Mouse (Mus musculus) hindbrain, embryonic 15.5 days (tissue): ENCODE data around the gene Pecam1. TPM values are rescaled to one million over a fixed set of nuclear protein-coding genes. Genes with fewer than 3 reads are reported as not detected.
"Not testable (repeated sequence)": the region's sequence is repeated elsewhere in the genome, so short reads cannot be mapped to it uniquely, and the experiment has no call there.

Experiments used
- ATAC-seq: fragments of 200-750 bp; cut with Nextera tagmentation; 2 replicates; pipeline ENCODE4 v1.8.0; 2017; ENCODE audit warnings: low read depth, moderate number of reproducible peaks, moderate TSS enrichment; ENCODE audit not compliant: low FRiP score
- H3K27ac ChIP-seq: fragments of 300-500 bp; sonication (generic); replicated peaks from 2 replicates; pipeline ENCODE4 v1.5.1; 2015; ENCODE audit warnings: mild to moderate bottlenecking, inconsistent platforms
- H3K27me3 ChIP-seq: fragments of 300-500 bp; sonication (generic); 2 replicates; pipeline ENCODE4 v1.6.1; 2015; ENCODE audit warnings: control low read depth, inconsistent platforms
- H3K36me3 ChIP-seq: fragments of 300-500 bp; sonication (generic); 2 replicates; pipeline ENCODE4 v1.6.1; 2015; ENCODE audit warnings: control low read depth, inconsistent platforms
- H3K4me1 ChIP-seq: fragments of 300-500 bp; sonication (generic); replicated peaks from 2 replicates; pipeline ENCODE4 v1.6.1; 2015; ENCODE audit warnings: control low read depth, inconsistent platforms
- H3K4me2 ChIP-seq: fragments of 300-500 bp; sonication (generic); 2 replicates; pipeline ENCODE4 v1.6.1; 2015; ENCODE audit warnings: moderate library complexity, mild to moderate bottlenecking, inconsistent platforms
- H3K4me3 ChIP-seq: fragments of 300-500 bp; sonication (generic); 2 replicates; pipeline ENCODE4 v1.5.1; 2015; ENCODE audit warnings: mild to moderate bottlenecking, inconsistent platforms
- H3K9ac ChIP-seq: fragments of 300-500 bp; sonication (generic); 2 replicates; pipeline ENCODE4 v1.6.1; 2015; ENCODE audit warnings: inconsistent platforms
- H3K9me3 ChIP-seq: fragments of 300-500 bp; sonication (generic); 2 replicates; pipeline ENCODE4 v1.6.1; 2016; ENCODE audit warnings: control low read depth, inconsistent platforms
- WGBS: fragments of 180-500 bp; shearing (Covaris S2); methylation state at CpG from one replicate; pipeline ENCODE4 v1.1.7; 2015; 5-methylcytosine and 5-hydroxymethylcytosine counted together
- polyA plus RNA-seq: library from polyadenylated mRNA; unstranded; fragments of >200 nt; fragmentation: Nextera tagmentation; extraction: Ambion mirVana; gene quantifications from 2 replicates; pipeline ENCODE4 v1.2.1, GENCODE M21; 2015

Pecam1 gene
- polyA plus RNA-seq, 1 experiment from 2014 or later, result 17.6 TPM

DNA sequence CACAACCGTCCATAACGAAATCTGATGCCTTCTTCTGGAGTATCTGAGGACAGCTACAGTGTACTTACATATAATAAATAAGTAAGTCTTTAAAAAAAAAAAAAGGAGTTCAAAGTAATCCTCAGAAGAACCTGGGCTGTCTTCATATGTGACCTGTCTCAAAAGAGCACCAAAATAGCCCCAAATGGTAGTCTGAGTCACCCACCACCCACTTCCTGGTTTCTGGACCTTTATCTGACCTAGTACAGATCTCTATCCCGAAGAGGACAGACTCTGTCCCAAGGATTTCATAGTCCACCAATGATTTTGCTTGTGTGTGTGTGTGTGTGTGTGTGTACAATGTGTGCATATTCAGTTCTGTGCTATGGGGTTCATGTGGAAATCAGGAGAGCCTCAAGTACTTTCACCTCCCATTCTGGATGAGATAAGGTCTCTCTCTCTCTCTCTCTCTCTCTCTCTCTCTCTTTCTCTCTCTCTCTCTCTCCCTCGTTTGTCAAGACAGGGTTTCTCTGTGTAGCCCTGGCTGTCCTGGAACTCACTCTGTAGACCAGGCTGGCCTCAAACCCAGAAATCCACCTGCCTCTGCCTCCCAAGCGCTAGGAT, 93.4 kb downstream of the Pecam1 start:
- not testable (repeated sequence) for H3K9me3 ChIP-seq, ATAC-seq
- WGBS, result 92% methylated on average over 5 of the region's 5 CpGs

DNA sequence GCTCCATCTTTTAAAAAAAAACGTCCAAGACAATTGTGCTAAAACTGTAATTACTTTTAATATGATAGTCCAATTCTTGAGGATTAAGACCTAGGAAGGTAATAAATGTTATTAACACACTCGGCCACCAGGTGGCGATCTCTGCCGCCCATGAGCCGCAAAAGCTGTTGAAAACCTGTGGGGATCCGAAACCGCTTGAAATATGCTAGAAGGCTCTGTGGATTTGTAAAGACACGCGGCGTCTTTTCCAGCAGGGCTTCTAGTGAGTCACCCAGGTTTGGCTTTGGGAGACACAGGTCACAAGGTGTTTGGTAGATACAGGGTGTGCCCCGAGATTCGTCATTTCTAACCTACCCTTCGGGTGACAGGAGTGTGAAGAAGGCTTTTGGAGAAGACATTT, 102.1 kb downstream of the Pecam1 start:
- no peak for ATAC-seq
- no peak overlapping the region for H3K27ac ChIP-seq
- H3K9ac ChIP-seq, result no peak overlapping the region
- no peaks in the 10 kb centered on the region for H3K27me3 ChIP-seq
- H3K4me3 ChIP-seq, result no peak overlapping the region
- H3K36me3 ChIP-seq, result no peaks in the 10 kb centered on the region
- WGBS, result 23% methylated on average over 13 of the region's 13 CpGs
- no peaks in the 10 kb centered on the region for H3K4me1 ChIP-seq
- H3K4me2 ChIP-seq, result no peak overlapping the region
- no peaks in the 10 kb centered on the region for H3K9me3 ChIP-seq

More for the DNA sequence above, 93.4 kb downstream of the Pecam1 start:
- H3K4me3 ChIP-seq, H3K27ac ChIP-seq, H3K4me2 ChIP-seq, H3K9ac ChIP-seq, H3K27me3 ChIP-seq, H3K36me3 ChIP-seq: not testable (repeated sequence)
- peaks cover 36% of the 10 kb centered on the region for H3K4me1 ChIP-seq

DNA sequence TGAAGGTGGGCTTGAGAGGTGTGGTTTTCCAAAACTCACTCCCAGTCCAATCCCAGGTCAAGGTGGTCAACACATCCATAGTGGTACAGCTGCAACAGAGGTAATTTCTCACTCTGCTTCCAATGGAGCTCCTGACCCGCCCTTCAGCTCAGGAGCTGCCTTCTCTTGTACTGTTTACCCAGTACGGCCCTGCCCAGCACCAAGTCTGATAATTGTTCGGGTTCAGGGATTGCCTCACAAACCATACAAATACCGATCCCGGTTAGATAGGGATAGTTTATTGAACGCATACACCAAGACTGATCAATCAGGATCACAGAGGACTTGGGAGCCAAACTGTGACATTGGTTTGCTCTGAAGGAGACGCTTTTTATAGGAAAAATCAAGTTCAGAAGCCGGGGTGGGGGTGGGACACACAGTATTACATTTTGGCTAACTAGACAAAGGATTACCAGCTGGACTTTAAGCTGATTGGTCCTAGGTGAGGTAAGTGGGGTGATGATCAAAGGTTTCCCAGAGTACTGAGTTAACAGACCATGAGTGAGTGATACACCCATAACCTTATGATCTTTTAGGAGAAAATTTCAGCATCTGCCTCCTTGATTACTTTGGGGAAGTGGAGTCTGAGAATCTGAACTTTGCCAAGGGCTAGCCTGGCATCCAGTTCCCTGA, 107.3 kb downstream of the Pecam1 start:
- Histone ChIP-seq H3K4me2 (no peak overlapping the region), H3K27ac (no peak overlapping the region), H3K27me3 (no peaks in the 10 kb centered on the region), H3K36me3 (no peaks in the 10 kb centered on the region), H3K4me1 (peaks cover 14% of the 10 kb centered on the region), H3K9me3 (no peaks in the 10 kb centered on the region), H3K4me3 (no peak overlapping the region), H3K9ac (no peak overlapping the region)
- WGBS, result 80% methylated on average over 8 of the region's 8 CpGs
- ATAC-seq, result no peak

DNA sequence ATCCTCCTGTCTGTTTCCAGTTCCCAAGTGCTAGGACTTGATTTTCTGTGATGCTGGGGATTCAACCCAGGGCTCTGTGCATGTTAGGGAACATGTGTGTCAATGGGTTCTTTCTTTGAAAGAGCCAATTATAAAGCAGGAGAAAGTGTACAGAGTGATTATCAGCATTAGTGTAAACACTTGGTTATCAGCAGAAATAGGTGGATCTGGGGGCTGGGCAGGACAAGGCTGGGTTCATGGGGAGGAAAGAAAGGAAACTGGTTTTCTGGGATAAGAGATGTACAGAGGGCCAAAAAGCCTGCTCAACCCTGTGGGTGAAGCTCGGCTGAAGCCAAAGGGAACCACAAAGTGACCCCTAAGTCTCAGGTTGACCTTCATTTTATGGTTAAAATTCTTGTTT, 108.8 kb downstream of the Pecam1 start:
- Histone ChIP-seq H3K27ac (no peak overlapping the region), H3K4me2 (no peak overlapping the region), H3K4me1 (peaks cover 19% of the 10 kb centered on the region), H3K4me3 (no peak overlapping the region), H3K9me3 (no peaks in the 10 kb centered on the region), H3K27me3 (no peaks in the 10 kb centered on the region), H3K9ac (no peak overlapping the region), H3K36me3 (no peaks in the 10 kb centered on the region)
- WGBS, result 74% methylated on average over 1 of the region's 1 CpGs
- ATAC-seq, result no peak

DNA sequence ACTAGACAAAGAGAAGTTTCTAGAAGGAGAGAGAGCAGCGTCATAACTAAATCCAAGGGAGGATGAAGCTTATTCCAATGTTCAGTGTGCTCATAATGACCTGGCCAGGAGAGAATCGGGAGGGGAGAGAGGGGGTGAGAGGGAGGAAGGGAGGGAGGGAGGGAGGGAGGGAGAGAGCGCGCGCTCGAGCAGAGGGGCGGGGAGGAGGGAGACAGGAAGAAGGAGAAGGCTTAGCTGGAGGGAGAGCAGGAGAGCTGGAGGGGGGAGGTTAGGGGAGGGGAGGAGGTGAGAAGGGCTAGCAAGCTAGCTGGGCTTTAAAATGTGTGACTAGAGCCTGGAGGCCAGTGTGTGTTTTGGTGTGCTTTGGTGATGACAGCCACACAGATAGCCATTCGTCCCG, 110.4 kb downstream of the Pecam1 start:
- no peaks in the 10 kb centered on the region for H3K36me3 ChIP-seq
- peaks cover 19% of the 10 kb centered on the region for H3K4me1 ChIP-seq
- no peak overlapping the region for H3K9ac ChIP-seq
- 23% methylated on average over 9 of the region's 9 CpGs for WGBS
- no peak overlapping the region for H3K27ac ChIP-seq
- no peak overlapping the region for H3K4me2 ChIP-seq
- H3K27me3 ChIP-seq, result no peaks in the 10 kb centered on the region
- no peaks in the 10 kb centered on the region for H3K9me3 ChIP-seq
- ATAC-seq, result no peak
- no peak overlapping the region for H3K4me3 ChIP-seq

DNA sequence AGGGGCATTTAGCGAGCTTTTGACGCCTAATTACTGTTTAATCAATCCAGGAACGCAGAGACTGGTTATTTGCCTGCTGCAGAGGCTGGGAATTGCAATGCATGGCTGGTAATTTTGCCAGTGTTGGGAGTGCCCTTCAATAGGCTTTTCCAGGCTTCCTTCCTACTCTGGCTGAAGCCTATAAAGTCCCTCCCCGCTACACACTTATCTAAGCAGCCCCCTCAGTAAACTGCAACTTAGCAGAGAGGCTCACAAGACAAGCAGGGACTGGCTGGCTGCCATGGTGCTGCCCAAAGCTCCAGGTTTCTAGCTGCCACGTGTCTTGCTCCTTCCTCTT, 111.1 kb downstream of the Pecam1 start:
- no peaks in the 10 kb centered on the region for H3K9me3 ChIP-seq
- no peak overlapping the region for H3K27ac ChIP-seq
- no peak overlapping the region for H3K9ac ChIP-seq
- no peak for ATAC-seq
- H3K4me2 ChIP-seq, result no peak overlapping the region
- no peak overlapping the region for H3K4me3 ChIP-seq
- H3K36me3 ChIP-seq, result no peaks in the 10 kb centered on the region
- no peaks in the 10 kb centered on the region for H3K27me3 ChIP-seq
- H3K4me1 ChIP-seq, result peaks cover 19% of the 10 kb centered on the region
- 22% methylated on average over 5 of the region's 5 CpGs for WGBS

DNA sequence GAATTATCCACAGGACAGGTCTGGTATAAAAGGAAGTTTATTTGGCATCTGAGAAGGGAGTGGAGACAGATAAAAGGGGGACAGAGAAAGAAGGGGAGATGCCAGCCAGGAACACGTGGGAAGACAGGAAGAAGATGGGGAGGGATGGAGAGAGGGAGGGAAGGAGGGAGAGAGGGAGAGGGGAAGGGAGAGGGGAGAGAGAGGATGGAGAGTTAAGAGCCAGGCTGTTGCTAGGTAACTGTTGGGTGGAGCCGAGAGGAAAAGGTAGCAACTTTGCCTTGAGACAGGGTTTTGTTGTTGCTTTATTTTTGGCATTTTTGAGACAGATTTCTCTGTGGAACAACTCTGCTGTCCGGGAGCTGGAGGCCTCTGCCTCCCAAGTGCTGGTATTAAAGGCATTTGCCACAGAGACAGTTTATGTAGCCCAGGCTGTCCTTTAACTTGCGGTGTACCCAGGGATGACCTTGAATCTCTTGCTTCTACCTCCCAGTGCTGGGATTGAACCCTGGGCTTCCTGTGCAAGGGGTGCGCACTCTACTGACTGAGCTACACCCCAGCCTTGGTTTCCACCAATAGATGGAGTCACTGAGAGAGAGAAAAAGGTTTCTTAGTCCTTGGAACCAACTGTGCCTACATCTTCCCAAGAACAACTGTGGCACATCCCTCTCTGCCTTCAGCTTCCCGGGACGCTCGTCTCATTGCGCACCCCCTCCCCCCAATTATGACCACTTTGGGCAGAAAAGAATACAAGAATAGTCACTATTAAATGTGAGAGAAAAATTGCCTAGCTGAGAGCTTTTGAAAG, 111.7 kb downstream of the Pecam1 start:
- Histone ChIP-seq H3K27ac (no peak overlapping the region; the same call in 1 of the 2 replicates), H3K4me3 (no peak overlapping the region), H3K4me1 (peaks cover 19% of the 10 kb centered on the region), H3K9ac (no peak overlapping the region), H3K4me2 (no peak overlapping the region), H3K9me3 (no peaks in the 10 kb centered on the region), H3K27me3 (no peaks in the 10 kb centered on the region), H3K36me3 (no peaks in the 10 kb centered on the region)
- 35% methylated on average over 9 of the region's 9 CpGs for WGBS
- no peak for ATAC-seq

DNA sequence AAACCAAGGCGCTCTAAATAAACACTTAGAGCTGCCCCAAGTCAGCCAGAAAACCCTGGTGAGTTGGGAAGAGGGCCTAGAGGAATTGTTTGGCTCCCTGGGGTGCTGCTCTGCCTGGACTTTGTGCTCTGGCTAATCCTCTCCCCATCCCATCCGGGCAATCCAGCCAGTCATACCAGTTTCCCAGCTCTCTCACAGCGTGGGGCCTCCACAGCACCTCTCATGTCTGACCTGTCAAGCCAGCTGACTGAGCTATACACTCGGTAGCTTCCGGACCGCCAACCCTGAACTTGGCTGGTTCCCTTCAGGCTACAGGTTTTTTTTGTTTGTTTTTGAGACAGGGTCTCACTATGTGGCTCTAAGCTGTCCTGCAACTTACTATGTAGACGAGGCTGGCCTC, 112.7 kb downstream of the Pecam1 start:
- 16% methylated on average over 7 of the region's 7 CpGs for whole genome bisulfite sequencing
- no peak overlapping the region for H3K4me3 ChIP-seq
- H3K4me2 ChIP-seq, result no peak overlapping the region
- H3K4me1 ChIP-seq, result peaks cover 19% of the 10 kb centered on the region
- no peaks in the 10 kb centered on the region for H3K27me3 ChIP-seq
- no peak for ATAC-seq
- no peaks in the 10 kb centered on the region for H3K36me3 ChIP-seq
- no peak overlapping the region for H3K27ac ChIP-seq
- H3K9ac ChIP-seq, result no peak overlapping the region
- no peaks in the 10 kb centered on the region for H3K9me3 ChIP-seq

DNA sequence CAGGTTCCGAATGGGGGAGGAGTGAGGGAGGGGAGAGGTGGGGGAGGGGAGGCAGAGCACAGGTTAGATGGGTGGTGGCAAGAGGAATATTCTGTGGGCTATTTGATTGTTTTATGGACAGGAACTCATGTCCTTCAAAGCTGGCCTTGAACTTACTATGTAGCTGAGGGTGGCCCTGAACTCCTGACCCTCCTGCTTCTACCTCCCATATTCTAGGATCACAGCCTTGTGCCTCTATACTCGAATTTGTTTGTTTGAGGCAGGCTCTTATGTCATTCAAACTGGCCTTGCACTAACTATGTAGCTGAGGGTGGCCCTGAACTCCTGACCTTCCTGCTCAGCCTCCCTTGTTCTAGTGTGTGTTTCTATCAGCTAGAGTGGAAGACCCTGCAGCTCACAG, 114.5 kb downstream of the Pecam1 start:
- 57% methylated on average over 2 of the region's 2 CpGs for WGBS
- peaks cover 19% of the 10 kb centered on the region for H3K4me1 ChIP-seq
- H3K4me2 ChIP-seq, result no peak overlapping the region

DNA sequence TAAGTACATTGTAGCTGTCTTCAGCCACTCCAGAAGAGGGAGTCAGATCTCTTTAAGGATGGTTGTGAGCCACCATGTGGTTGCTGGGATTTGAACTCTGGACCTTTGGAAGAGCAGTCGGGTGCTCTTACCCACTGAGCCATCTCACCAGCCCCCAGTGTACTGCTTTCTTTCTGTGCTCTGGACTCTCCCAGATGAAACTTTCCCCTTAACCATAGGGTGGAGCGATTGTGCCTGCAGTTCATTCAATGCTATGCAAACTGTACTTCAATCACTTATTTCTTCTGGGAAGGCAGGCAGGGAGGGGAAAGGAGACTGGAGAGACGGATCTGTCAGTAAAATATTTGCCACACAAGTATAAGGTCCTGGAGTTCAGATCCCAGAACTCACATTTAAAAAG, 116.3 kb downstream of the Pecam1 start:
- H3K4me3 ChIP-seq, H3K27me3 ChIP-seq, H3K27ac ChIP-seq, H3K36me3 ChIP-seq, H3K9ac ChIP-seq, H3K9me3 ChIP-seq, H3K4me2 ChIP-seq, ATAC-seq: not testable (repeated sequence)
- WGBS, result 94% methylated on average over 3 of the region's 3 CpGs
- H3K4me1 ChIP-seq, result peaks cover 13% of the 10 kb centered on the region

More for the DNA sequence above, 114.5 kb downstream of the Pecam1 start:
- no peaks in the 10 kb centered on the region for H3K27me3 ChIP-seq
- H3K9ac ChIP-seq, result no peak overlapping the region
- H3K4me3 ChIP-seq, result no peak overlapping the region
- no peaks in the 10 kb centered on the region for H3K36me3 ChIP-seq
- ATAC-seq, result no peak
- no peaks in the 10 kb centered on the region for H3K9me3 ChIP-seq
- no peak overlapping the region for H3K27ac ChIP-seq

DNA sequence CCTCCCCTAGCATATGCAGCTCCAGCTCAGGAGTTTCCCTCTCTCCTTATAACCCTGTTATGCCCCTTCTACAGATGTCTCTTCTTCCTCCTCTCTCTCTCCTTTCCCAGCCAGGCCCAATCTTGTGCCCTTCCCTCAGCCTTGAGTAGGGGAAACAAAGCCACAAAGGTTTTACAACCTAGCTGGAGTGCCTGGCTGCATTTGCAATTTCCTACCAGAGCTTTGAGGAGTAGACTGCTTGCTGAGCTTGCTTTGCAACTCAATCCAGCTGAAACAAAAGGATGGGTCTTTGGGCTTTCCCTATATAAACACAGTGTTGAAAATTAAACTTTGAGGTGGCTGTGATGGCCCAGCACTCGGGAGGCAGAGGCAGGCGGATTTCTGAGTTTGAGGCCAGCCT, 117.0 kb downstream of the Pecam1 start:
- ATAC-seq, result no peak
- H3K4me3 ChIP-seq, result no peak overlapping the region
- H3K4me1 ChIP-seq, result 0 out of 2 replicates have a peak, but pooled peaks cover 6% of the 10 kb centered on the region
- H3K36me3 ChIP-seq, result no peaks in the 10 kb centered on the region
- WGBS, result 83% methylated on average over 2 of the region's 2 CpGs
- no peaks in the 10 kb centered on the region for H3K9me3 ChIP-seq
- H3K27me3 ChIP-seq, result no peaks in the 10 kb centered on the region
- H3K4me2 ChIP-seq, result no peak overlapping the region
- no peak overlapping the region for H3K9ac ChIP-seq
- H3K27ac ChIP-seq, result no peak overlapping the region

DNA sequence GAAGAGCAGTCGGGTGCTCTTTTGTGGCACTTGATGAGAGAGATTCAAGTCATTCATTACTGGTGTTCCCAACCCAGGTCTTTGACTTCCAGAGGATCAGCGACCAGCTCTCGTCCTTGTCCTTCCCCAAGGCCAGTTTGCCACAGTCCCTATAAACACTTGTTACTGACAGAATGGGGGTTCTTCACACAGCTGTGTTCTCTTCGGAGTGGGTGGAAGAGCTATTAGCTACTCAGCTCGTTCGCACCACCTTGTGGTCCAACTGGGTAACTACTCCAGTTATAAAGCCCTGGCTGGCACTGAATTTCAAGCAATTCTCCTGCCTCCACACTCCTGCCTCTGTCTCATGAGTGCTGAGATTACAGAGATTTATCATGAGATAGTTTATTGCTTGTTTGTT, 122.7 kb downstream of the Pecam1 start:
- Histone ChIP-seq H3K4me1 (no peaks in the 10 kb centered on the region), H3K4me3 (no peak overlapping the region), H3K27me3 (no peaks in the 10 kb centered on the region), H3K27ac (no peak overlapping the region), H3K9me3 (no peaks in the 10 kb centered on the region), H3K36me3 (no peaks in the 10 kb centered on the region), H3K9ac (no peak overlapping the region), H3K4me2 (no peak overlapping the region)
- ATAC-seq, result no peak
- 24% methylated on average over 6 of the region's 6 CpGs for WGBS
